Mouse (Mus musculus): ENCODE measurements around the gene Utp15. TPM values are rescaled to one million over a fixed set of nuclear protein-coding genes. Genes with fewer than 3 reads are reported as not detected.

The Utp15 gene
- polyA plus RNA-seq, 1 experiment from 2014 or later, result 35.0 TPM

DNA sequence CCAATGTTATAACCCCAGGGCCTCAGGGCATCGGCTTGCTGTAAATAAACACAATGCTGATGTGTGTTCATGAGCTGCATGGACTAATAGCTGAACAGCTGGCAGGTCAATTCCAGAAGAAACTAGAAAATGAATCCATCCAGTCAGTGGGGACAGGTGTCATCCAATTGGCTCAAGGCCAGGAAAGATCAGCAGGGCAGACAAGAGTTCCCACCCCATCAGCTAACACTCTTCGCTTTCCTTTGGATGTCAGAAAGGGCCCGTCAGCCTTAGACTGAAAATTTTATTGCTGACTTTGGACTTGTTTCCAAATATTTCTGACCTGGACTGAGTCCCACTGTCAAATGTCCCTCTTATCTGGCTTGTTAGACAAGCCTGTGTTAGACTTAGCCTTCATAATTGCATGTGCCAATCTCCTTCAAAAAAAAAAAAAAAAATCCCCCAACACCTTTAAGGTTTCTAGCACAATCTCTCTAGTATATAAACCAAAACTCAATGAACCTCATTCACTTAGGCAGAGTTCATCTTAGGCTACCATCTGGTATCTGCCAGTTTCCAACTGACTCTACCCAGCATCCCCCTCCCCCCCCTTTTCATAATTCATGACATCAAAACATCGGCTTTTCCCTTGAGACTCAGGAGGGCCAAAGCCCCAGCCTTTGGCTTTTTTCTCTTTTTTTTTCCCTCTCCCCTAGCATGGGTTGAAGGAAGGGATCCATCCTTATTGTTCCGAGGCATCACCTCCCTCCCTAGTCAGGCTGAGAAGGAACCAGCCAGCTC lies 18.1 kb downstream of the Utp15 start:
- WGBS, result 68% methylated on average over 5 of the region's 5 CpGs
- ATAC-seq (ENCODE audit: low FRiP score), result no peak
- no peak overlapping the region for H3K27ac ChIP-seq

DNA sequence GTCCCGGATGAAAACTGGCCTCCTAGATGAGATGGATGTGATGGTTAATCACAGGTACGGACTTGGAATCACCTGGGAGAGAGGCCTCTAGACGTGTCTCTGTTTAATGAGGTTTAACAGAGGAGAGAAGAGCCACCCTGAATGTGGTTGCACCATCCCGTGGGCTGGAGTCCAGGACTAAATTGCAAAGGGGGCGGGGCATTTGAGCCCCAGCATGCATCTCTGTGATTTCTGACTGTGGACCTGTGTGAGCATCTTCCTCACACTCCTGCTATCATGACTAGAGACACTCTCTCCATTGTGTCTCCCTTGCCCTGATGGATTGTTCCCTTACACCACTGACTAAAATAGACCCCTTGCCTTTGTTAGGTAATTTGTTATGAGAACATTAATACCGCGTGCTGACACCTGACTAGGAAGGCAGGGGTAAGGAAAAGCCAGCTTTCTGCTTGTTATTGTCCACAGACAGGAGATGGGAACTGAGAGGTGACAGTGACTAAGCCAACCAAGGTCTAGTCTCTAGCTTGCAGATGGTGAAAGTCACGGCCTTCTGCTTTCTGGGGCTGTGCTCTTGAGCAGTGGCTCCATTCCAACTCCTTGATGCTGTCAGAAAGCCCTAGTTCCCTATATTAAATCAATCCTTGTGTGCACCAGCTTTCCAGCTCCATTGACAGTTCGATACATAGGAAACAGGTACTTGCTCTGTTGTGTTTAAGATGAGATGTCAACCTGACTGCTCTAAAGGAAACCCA lies 21.1 kb downstream of the Utp15 start:
- WGBS, result 75% methylated on average over 9 of the region's 9 CpGs
- ATAC-seq (ENCODE audit: low FRiP score), result no peak

More for the DNA sequence above, 18.1 kb downstream of the Utp15 start:
- Histone ChIP-seq H3K36me3 (peaks cover 23% of the 10 kb centered on the region), H3K4me1 (peaks cover 9% of the 10 kb centered on the region; the same call in 1 of the 2 replicates), H3K4me2 (replicated peaks) (no peak overlapping the region), H3K4me3 (no peak overlapping the region), H3K9ac (no peak overlapping the region), H3K9me3 (replicated peaks) (no peaks in the 10 kb centered on the region), H3K27me3 (no peaks in the 10 kb centered on the region)

DNA sequence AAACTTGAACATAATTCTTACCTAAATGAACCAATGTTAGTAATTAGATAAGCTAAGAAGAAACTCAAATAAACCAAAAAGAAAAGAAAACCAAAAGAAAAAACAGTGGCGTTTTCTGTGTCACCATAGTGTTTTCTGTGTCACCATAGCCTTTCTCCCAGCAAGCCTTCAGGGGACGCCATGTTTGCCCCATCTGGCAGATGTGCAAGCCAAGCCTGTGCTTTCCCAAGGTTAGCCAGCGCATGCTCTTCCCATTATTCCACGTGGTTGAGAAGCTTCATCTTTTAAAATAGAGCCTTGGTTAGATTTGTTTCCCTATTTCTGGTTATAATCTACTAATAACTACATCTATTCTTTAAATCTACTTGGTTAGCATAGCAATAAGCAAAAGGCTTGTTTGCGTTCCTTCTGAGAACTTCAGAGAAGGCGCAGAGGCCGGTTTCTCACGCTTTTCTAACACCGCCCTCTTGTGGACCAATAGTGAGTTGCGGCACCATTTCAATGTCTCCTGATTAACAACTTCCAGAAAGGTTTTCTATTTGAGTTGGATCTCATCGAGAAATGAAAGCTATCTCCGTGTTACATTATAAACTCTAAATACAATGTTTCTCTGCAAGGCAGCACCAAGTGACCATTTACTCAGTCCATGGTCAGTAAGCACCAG lies 22.7 kb downstream of the Utp15 start:
- H3K4me2 ChIP-seq (replicated peaks), result no peak overlapping the region
- no peak overlapping the region for H3K9ac ChIP-seq
- WGBS, result 21% methylated on average over 12 of the region's 12 CpGs
- no peak overlapping the region for H3K4me3 ChIP-seq
- ATAC-seq (ENCODE audit: low FRiP score), result no peak
- H3K9me3 ChIP-seq (replicated peaks), result no peaks in the 10 kb centered on the region
- 0 out of 2 replicates have a peak, but pooled peaks cover 2% of the 10 kb centered on the region for H3K27me3 ChIP-seq
- H3K36me3 ChIP-seq, result no peaks in the 10 kb centered on the region
- no peak overlapping the region for H3K27ac ChIP-seq
- H3K4me1 ChIP-seq, result 0 out of 2 replicates have a peak, but pooled peaks cover 5% of the 10 kb centered on the region

More for the DNA sequence above, 21.1 kb downstream of the Utp15 start:
- no peak overlapping the region for H3K27ac ChIP-seq
- no peaks in the 10 kb centered on the region for H3K36me3 ChIP-seq
- H3K4me2 ChIP-seq (replicated peaks), result no peak overlapping the region
- no peak overlapping the region for H3K9ac ChIP-seq
- peaks cover 9% of the 10 kb centered on the region; the same call in 1 of the 2 replicates for H3K4me1 ChIP-seq
- H3K4me3 ChIP-seq, result no peak overlapping the region
- H3K27me3 ChIP-seq, result 0 out of 2 replicates have a peak, but pooled peaks cover 2% of the 10 kb centered on the region
- H3K9me3 ChIP-seq (replicated peaks), result no peaks in the 10 kb centered on the region

DNA sequence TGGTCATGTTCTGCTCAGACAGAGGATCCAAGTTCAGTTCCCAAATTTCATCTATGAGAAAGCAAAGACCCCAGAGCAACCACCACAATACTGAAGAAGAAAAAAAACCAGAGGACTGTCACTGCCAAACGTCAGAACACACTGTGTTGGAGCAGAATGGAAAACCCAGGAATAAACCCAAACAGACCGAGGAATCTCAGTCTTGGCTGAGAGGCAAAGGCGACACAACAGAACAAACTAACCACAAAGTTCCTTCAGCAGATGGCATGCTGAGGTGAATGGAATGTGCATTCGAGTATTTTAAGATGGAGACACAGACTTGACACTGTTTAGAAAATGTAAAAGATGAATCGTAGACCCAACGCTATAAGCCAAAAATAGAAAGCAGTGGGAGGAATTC lies 27.4 kb downstream of the Utp15 start:
- Histone ChIP-seq H3K27me3 (0 out of 2 replicates have a peak, but pooled peaks cover 2% of the 10 kb centered on the region), H3K9ac (no peak overlapping the region), H3K4me3 (no peak overlapping the region), H3K9me3 (replicated peaks) (no peaks in the 10 kb centered on the region), H3K27ac (no peak overlapping the region), H3K36me3 (no peaks in the 10 kb centered on the region), H3K4me1 (no peaks in the 10 kb centered on the region), H3K4me2 (replicated peaks) (no peak overlapping the region)
- 80% methylated on average over 6 of the region's 6 CpGs for WGBS
- no peak for ATAC-seq (ENCODE audit: low FRiP score)

DNA sequence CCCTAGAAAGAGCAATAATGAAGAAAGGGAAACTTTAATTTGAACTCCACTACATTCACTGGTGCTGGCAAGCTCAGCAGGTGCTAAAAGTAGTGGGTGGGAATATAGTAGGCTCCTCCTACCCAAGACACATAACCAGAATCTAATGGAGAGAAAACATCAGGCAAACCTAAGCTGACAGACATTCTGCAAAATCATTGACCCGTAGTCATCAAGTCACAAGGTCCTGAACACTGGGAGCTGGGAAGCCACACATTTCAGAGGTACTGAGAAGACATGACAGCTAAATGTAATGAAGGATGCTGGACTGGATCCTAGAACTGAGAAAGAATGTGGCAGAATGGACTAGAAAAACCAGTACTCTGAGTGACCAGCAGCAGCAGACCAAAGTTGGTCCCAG lies 32.3 kb downstream of the Utp15 start:
- Histone ChIP-seq H3K9me3 (replicated peaks) (no peaks in the 10 kb centered on the region), H3K36me3 (no peaks in the 10 kb centered on the region), H3K9ac (no peak overlapping the region), H3K4me3 (no peak overlapping the region), H3K27me3 (no peaks in the 10 kb centered on the region), H3K27ac (no peak overlapping the region), H3K4me2 (replicated peaks) (no peak overlapping the region), H3K4me1 (no peaks in the 10 kb centered on the region)
- no peak for ATAC-seq (ENCODE audit: low FRiP score)
- 88% methylated on average over 1 of the region's 1 CpGs for WGBS

DNA sequence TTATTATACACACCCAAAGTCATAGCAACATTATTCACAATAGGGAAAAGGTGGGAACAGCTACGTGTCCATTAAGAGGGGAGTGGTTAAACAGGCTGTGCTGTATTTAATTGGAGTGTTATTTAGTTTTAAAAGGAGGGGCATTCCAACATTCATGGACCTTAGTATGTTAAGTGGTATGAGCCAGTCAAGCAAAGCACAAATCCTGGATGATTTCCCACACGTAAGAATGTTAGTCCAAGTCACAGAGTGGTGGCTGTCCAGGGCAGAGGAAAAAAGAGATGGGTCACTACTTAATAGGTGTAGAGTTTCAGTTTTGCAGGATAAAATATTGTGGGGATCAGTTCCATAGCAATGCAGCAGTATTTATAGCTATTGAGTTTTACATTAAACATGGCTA lies 36.6 kb downstream of the Utp15 start:
- WGBS, result 84% methylated on average over 2 of the region's 2 CpGs
- Histone ChIP-seq H3K27ac (no peak overlapping the region), H3K4me2 (replicated peaks) (no peak overlapping the region), H3K4me3 (no peak overlapping the region), H3K36me3 (no peaks in the 10 kb centered on the region), H3K4me1 (no peaks in the 10 kb centered on the region), H3K27me3 (no peaks in the 10 kb centered on the region), H3K9me3 (replicated peaks) (no peaks in the 10 kb centered on the region), H3K9ac (no peak overlapping the region)
- no peak for ATAC-seq (ENCODE audit: low FRiP score)

DNA sequence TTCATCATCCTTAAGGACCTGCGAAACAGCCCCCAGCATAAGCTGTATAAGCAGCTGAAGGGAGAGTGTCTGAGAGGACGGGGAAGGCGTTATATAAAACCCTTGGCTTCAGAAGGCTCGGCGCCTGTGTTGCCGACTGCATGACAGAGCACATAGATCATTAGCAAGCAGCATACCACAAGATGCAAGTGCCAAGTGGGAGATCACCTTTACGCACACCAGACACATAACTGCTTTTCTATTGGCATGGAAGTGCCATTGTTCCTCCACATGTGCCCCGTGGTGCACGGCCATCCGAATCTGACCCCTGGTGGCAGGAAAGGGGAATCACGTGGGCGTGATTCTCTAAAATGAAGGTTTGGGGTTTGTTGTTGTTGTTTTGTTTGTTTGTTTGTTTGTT lies 40.0 kb downstream of the Utp15 start:
- no peak for ATAC-seq (ENCODE audit: low FRiP score)
- WGBS, result 43% methylated on average over 12 of the region's 12 CpGs
- 0 out of 2 replicates have a peak overlapping the region, but pooled peaks have one; percentile 9 for H3K4me2 ChIP-seq (replicated peaks)

DNA sequence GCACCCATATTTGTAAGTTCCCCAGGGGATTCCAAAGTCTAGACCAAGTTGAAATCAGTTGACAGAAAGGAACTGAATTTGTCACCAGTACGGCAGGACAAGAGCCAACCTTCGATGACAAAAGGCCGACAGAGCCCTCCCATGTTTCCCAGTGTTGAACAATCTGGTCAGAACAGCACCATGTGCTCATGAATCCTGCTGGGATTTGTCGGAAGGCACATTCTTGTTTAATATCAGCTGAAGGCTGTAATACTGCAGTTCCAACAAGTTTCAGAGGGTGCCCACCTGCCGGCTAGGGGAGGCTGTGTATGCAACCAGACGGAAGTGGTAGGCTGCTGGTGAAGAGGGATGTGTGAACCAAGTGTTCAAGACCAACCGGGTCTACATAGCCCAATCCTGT lies 52.7 kb downstream of the Utp15 start:
- Histone ChIP-seq H3K9me3 (replicated peaks) (no peaks in the 10 kb centered on the region), H3K4me3 (no peak overlapping the region), H3K27me3 (peaks cover 8% of the 10 kb centered on the region), H3K4me1 (peaks cover 7% of the 10 kb centered on the region; the same call in 1 of the 2 replicates), H3K9ac (no peak overlapping the region), H3K36me3 (no peaks in the 10 kb centered on the region), H3K4me2 (replicated peaks) (no peak overlapping the region), H3K27ac (no peak overlapping the region)
- 84% methylated on average over 7 of the region's 7 CpGs for WGBS
- ATAC-seq (ENCODE audit: low FRiP score), result no peak

More for the DNA sequence above, 40.0 kb downstream of the Utp15 start:
- no peaks in the 10 kb centered on the region for H3K4me1 ChIP-seq
- no peak overlapping the region for H3K27ac ChIP-seq
- no peak overlapping the region for H3K9ac ChIP-seq
- 0 out of 2 replicates have a peak, but pooled peaks cover 2% of the 10 kb centered on the region for H3K27me3 ChIP-seq
- no peaks in the 10 kb centered on the region for H3K36me3 ChIP-seq
- H3K9me3 ChIP-seq (replicated peaks), result no peaks in the 10 kb centered on the region
- no peak overlapping the region for H3K4me3 ChIP-seq

DNA sequence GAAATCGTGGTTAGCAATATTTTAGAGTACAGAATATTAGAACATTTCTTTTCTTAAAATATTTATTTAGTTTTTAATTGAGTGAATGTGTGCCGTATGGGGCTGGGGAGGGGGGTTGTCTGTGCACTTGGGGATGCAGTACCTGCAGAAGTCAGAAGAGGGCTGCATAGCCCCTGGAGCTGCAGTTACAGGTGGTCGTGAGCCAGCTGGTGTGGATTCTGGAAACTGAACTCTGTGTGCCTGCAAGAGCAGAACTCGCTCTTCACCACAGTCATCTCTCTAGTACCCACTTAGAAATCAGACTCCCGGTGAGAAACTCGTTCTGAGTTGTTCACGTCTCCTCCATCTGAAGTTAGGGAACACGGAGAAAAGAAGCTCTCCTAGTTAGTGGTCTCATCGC lies 54.0 kb downstream of the Utp15 start:
- Histone ChIP-seq H3K4me2 (replicated peaks) (no peak overlapping the region), H3K27me3 (peaks cover 11% of the 10 kb centered on the region), H3K36me3 (no peaks in the 10 kb centered on the region), H3K9ac (no peak overlapping the region), H3K27ac (no peak overlapping the region), H3K4me1 (peaks cover 10% of the 10 kb centered on the region; the same call in 1 of the 2 replicates), H3K9me3 (replicated peaks) (no peaks in the 10 kb centered on the region), H3K4me3 (no peak overlapping the region)
- ATAC-seq (ENCODE audit: low FRiP score), result no peak
- WGBS, result 37% methylated on average over 9 of the region's 9 CpGs

DNA sequence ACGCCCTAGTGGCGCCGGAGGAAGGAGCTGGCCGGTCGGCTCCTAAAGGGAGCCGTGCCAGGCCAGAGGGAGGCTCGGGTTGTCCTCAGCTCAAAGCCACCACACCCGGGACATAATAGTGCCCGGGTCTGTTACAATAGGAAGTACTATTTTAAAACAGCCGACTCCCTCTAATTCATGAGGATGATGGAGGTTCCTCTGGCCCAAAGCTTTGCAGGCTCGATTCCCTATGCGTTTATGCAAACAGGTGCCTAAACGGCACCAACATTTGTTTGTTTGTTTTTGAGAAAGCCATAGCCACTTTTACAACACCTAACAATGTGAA lies 56.3 kb downstream of the Utp15 start:
- Histone ChIP-seq H3K4me1 (peaks cover 10% of the 10 kb centered on the region; the same call in 1 of the 2 replicates), H3K27me3 (peaks cover 11% of the 10 kb centered on the region), H3K4me2 (replicated peaks) (peak overlapping the region; percentile 97), H3K36me3 (no peaks in the 10 kb centered on the region), H3K27ac (peak overlapping the region; percentile 48; the same call in 1 of the 2 replicates), H3K4me3 (peak overlapping the region; percentile 67), H3K9ac (peak overlapping the region; percentile 74), H3K9me3 (replicated peaks) (no peaks in the 10 kb centered on the region)
- WGBS, result 4% methylated on average over 10 of the region's 13 CpGs
- ATAC-seq (ENCODE audit: low FRiP score), result no peak

DNA sequence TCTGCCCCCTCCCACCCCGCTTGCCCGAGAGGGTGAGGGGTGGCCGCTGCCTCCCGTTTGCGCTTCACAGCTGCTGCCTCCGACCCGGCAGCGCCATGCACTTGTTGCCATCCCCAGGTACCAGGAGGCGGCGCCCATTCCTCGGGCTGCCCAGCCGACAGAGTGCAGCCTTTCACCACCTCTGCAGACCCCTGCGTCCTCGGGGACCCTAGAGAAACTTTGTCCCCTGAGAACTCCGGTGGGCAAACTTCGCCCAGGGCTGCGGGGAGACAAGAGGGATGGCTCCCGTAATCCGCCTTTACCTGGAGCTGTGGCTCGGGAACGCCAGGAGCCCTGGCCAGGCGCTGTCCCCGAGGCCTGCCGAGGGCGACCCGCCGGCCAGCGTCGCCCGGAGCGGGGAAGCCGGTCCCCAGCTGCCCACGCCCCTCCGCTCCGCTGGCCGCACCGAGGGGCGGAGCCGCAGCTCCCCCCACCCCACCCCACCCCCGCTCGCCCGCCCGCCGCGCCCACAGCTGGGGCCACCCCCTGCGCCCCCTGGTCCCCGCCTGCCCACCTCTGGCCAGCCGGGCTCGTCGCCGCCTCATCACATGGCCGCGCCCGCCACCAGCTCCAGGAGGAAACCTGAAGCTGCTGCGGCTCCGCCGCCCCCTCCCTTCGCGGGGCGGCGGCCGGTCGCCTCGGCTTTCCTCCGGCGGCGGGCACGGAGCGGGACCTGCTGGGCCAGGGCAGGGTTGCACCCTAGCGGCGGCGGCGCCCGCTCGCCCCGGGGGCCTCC lies 56.9 kb downstream of the Utp15 start, which contains the start of gene Arhgef28:
Gene Arhgef28, minus strand, starts transcription at position 669 of the 775 bp plus-strand sequence.
- H3K36me3 ChIP-seq, result no peaks in the 10 kb centered on the region
- peak; percentile 81 for ATAC-seq (ENCODE audit: low FRiP score)
- peaks cover 15% of the 10 kb centered on the region for H3K4me1 ChIP-seq
- peaks cover 11% of the 10 kb centered on the region for H3K27me3 ChIP-seq
- peak within 1 kb of the TSS; percentile 48 for H3K27ac ChIP-seq
- H3K9me3 ChIP-seq (replicated peaks), result no peaks in the 10 kb centered on the region
- under 1% methylated on average over 54 of the region's 76 CpGs for WGBS
- H3K9ac ChIP-seq, result peak within 1 kb of the TSS; percentile 74
- H3K4me3 ChIP-seq, result peak within 1 kb of the TSS; percentile 67
- H3K4me2 ChIP-seq (replicated peaks), result peak within 1 kb of the TSS; percentile 97
